Mouse (Mus musculus) intestine, embryonic 16.5 days (tissue): Measurements from ENCODE around the gene Samd15. TPM values are rescaled to one million over a fixed set of nuclear protein-coding genes. Genes with fewer than 3 reads are reported as not detected.

Experiments used
- ATAC-seq: fragments of 200-750 bp; cut with Nextera tagmentation; 2 replicates; pipeline ENCODE4 v1.8.0; 2017; ENCODE audit warnings: moderate TSS enrichment, moderate library complexity
- H3K27ac ChIP-seq: fragments of 300-500 bp; sonication (generic); 2 replicates; pipeline ENCODE4 v1.5.1; 2014; ENCODE audit warnings: mild to moderate bottlenecking, low read length
- H3K27me3 ChIP-seq: fragments of 300-500 bp; sonication (generic); replicated peaks from 2 replicates; pipeline ENCODE4 v1.6.1; 2014; ENCODE audit warnings: low read length, control low read depth, mixed read lengths; ENCODE audit not compliant: control insufficient read depth, insufficient read depth
- H3K36me3 ChIP-seq: fragments of 300-500 bp; sonication (generic); 2 replicates; pipeline ENCODE4 v1.6.1; 2014; ENCODE audit warnings: low read length, control low read depth; ENCODE audit not compliant: control insufficient read depth, insufficient read depth
- H3K4me1 ChIP-seq: fragments of 300-500 bp; sonication (generic); 2 replicates; pipeline ENCODE4 v1.6.1; 2014; ENCODE audit warnings: low read length, control low read depth, mixed read lengths; ENCODE audit not compliant: control insufficient read depth, insufficient read depth
- H3K4me2 ChIP-seq: fragments of 300-500 bp; sonication (generic); 2 replicates; pipeline ENCODE4 v1.6.1; 2014; ENCODE audit warnings: low read depth, low read length, control low read depth
- H3K4me3 ChIP-seq: fragments of 300-500 bp; sonication (generic); 2 replicates; pipeline ENCODE4 v1.5.1; 2014; ENCODE audit warnings: mild to moderate bottlenecking, low read length
- H3K9ac ChIP-seq: fragments of 300-500 bp; sonication (generic); 2 replicates; pipeline ENCODE4 v1.6.1; 2014; ENCODE audit warnings: low read depth, low read length
- H3K9me3 ChIP-seq: fragments of 300-500 bp; sonication (generic); 2 replicates; pipeline ENCODE4 v1.6.1; 2016; ENCODE audit warnings: low read length, control low read depth; ENCODE audit not compliant: control insufficient read depth
- WGBS: fragments of 180-500 bp; shearing (Covaris S2); extraction: QIAGEN DNeasy Blood & Tissue Kit; methylation state at CpG from one replicate; pipeline ENCODE4 v1.1.7; 2014; 5-methylcytosine and 5-hydroxymethylcytosine counted together
- polyA plus RNA-seq: library from polyadenylated mRNA; unstranded; fragments of >200 nt; fragmentation: Nextera tagmentation; extraction: Ambion mirVana; gene quantifications from 2 replicates; pipeline ENCODE4 v1.2.1, GENCODE M21; 2015

Gene Samd15
- polyA plus RNA-seq, 1 experiment from 2014 or later = 1.3 TPM

DNA sequence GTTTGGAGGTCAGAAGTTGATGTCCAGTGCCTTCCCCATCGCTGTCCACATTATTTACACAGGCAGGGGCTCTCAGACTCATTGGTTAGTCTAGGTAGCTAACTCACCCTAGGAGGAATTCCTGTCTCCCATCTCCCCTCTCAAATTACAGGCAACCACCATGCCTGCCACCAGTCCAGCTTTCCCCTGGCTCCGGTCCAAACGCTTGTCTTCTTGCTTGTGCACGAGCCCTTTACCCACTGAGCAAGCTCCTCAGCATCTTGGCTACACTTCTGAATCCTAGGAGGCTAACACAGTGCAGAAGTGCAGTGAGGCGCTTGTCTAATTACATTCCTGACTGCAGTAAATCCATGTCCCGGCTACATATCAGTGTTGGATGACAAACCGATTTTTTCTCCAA is 19.8 kb downstream of the Samd15 start:
- H3K27ac ChIP-seq = no peak overlapping the region
- H3K27me3 ChIP-seq = no peaks in the 10 kb centered on the region
- H3K4me3 ChIP-seq = no peak overlapping the region
- H3K9ac ChIP-seq = no peak overlapping the region
- H3K4me1 ChIP-seq = no peaks in the 10 kb centered on the region
- no peaks in the 10 kb centered on the region for H3K36me3 ChIP-seq
- WGBS = 58% methylated on average over 7 of the region's 7 CpGs
- no peak for ATAC-seq
- no peak overlapping the region for H3K4me2 ChIP-seq
- H3K9me3 ChIP-seq = no peaks in the 10 kb centered on the region

DNA sequence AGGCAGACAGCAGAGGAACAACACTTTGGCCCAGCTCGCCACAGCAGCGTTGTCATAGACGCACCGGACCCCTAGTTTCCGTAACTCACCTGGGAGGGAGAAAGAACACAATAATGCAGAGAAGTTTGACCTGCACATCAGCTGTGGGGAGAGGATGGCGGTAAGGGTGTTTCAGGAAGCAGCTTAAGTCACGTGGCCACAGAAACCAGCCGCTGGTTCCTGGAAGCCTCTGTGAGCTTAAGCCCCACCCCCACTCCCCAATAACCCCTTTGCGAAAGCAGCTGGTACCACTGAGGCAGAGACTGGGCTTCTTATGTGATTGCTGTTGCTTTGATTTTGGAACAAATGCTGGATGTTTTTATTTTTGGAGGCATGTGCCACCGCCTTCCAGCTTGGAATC is 25.4 kb downstream of the Samd15 start:
- no peaks in the 10 kb centered on the region for H3K27me3 ChIP-seq
- no peaks in the 10 kb centered on the region for H3K36me3 ChIP-seq
- H3K4me1 ChIP-seq = no peaks in the 10 kb centered on the region
- ATAC-seq = no peak
- no peaks in the 10 kb centered on the region for H3K9me3 ChIP-seq
- no peak overlapping the region for H3K4me3 ChIP-seq
- H3K4me2 ChIP-seq = no peak overlapping the region
- H3K9ac ChIP-seq = no peak overlapping the region
- no peak overlapping the region for H3K27ac ChIP-seq
- whole genome bisulfite sequencing = 73% methylated on average over 10 of the region's 10 CpGs

DNA sequence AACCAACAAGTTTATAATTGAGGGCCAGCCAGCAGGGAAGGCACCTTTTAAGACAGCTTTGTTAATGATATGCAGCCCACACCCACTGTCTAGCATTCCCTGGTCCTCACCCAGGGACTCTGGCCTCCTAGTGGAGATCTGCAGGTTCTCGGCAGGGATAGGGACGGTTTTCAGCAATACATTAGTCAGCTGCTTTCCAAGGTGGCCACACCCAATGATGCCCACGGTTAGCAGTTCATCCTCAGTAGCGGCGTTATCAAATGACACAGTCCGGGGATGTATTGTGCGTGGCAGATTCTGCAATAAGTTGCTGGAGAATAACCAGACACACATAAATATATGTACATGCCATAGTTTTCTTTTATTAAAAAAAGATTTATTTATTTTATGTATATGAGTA is 27.3 kb downstream of the Samd15 start:
- no peaks in the 10 kb centered on the region for H3K36me3 ChIP-seq
- no peak overlapping the region for H3K4me3 ChIP-seq
- no peaks in the 10 kb centered on the region for H3K9me3 ChIP-seq
- no peak overlapping the region for H3K27ac ChIP-seq
- no peaks in the 10 kb centered on the region for H3K4me1 ChIP-seq
- 71% methylated on average over 7 of the region's 7 CpGs for WGBS
- H3K4me2 ChIP-seq = no peak overlapping the region
- no peaks in the 10 kb centered on the region for H3K27me3 ChIP-seq
- no peak overlapping the region for H3K9ac ChIP-seq
- no peak for ATAC-seq

DNA sequence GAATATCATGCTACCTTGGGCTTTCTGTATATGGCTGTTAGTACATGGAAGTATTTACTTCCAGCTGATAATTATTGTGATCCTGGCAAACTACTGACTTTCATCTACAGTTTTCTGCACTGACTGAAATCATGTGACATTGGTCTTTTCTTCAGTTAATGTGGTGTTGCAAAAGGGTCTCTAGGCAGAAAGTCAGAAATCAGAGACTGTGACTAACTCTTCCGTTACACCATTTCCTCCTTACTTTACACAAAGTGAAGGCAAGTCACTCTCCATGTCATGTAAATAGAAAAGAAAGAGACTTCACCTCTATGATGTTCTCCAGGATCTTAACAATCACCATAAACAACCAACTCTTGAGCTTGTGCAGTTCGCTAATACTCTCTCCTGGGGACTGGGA is 30.1 kb downstream of the Samd15 start:
- no peak overlapping the region for H3K4me3 ChIP-seq
- WGBS = 85% methylated on average over 2 of the region's 2 CpGs
- H3K27ac ChIP-seq = no peak overlapping the region

DNA sequence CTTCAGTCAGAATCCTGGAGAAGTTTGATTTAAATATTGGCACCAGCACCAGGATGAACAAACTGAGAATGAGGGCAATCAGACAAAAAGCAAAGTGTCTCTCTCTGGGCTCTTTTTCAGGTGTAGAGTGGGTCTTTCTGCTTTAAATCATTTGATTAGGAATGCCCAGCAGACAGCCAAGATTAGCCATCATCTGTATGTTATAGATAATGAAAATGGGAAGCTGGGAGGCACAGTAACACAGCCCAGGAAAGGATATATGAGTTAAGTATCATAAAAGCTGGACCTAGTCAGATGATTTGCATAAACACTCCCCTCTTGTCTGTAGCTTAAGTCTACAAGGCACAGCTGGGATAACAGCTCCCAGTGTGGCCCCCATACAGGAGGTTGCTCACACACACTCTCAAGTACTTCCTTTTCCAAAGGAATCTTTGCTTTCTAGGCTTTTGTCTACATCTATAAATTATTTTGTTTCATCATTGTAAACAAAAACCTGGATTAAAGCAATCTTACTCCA is 30.9 kb downstream of the Samd15 start:
- Histone ChIP-seq H3K27ac (no peak overlapping the region), H3K36me3 (no peaks in the 10 kb centered on the region), H3K9me3 (no peaks in the 10 kb centered on the region), H3K27me3 (no peaks in the 10 kb centered on the region), H3K9ac (no peak overlapping the region), H3K4me1 (no peaks in the 10 kb centered on the region), H3K4me2 (no peak overlapping the region), H3K4me3 (no peak overlapping the region)
- peak; percentile 52; the same call in 1 of the 2 replicates for ATAC-seq

More for the DNA sequence above, 30.1 kb downstream of the Samd15 start:
- Histone ChIP-seq H3K36me3 (no peaks in the 10 kb centered on the region), H3K9me3 (no peaks in the 10 kb centered on the region), H3K27me3 (no peaks in the 10 kb centered on the region), H3K4me1 (no peaks in the 10 kb centered on the region), H3K4me2 (no peak overlapping the region), H3K9ac (no peak overlapping the region)
- ATAC-seq = no peak

DNA sequence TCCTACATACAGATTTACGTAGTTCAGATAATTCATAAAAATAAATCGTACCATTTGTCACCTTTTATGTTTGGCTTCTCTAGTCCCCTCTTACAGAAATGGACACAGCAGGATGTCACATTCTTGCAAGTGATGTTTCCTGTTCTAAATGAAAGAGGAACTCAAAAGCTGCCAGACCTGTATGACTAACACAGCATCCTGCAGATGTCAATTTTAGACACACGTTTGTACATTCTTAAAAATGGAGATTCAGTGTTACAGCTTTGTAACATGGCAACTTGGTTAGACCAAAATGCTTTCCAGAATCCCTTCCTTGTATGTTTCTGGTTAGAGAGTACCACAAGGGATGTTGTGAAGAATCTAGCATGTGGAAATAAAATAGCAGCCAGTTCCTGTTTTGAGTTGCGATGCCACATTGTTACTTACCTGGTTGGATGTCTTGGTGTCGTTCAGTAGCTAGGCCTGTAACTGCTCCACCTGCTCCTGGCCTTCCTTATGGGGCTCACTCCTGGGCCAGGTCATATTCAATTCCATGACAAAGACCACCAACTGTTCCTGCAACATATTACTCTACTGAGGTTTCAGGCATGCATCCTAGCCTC is 37.5 kb downstream of the Samd15 start:
- Histone ChIP-seq H3K36me3 (peaks cover 7% of the 10 kb centered on the region), H3K9ac (no peak overlapping the region), H3K4me2 (no peak overlapping the region), H3K4me1 (no peaks in the 10 kb centered on the region), H3K27me3 (no peaks in the 10 kb centered on the region), H3K27ac (no peak overlapping the region), H3K4me3 (no peak overlapping the region), H3K9me3 (no peaks in the 10 kb centered on the region)
- 87% methylated on average over 5 of the region's 5 CpGs for WGBS
- no peak for ATAC-seq

DNA sequence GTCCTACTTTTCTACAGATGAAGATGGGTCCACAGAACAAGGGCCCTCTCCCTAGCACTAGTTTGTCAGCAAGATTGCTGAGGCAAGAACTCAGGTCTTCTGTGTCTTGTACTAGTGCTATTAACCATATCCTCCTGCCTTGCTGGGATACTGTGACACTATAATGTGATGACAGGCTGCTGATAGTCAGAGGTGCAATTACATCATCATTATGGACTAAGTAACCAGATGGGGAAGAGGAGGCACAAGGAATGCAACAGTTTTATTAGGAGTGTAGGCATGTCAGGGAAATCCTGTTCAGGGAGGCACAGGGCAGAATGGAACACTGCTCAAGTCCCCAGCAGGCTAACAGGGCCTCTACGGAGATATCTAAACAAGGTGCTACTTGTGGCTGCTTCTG is 39.1 kb downstream of the Samd15 start, which contains the start of gene Noxred1:
Gene Noxred1 (minus strand): TSS at position 101 of the 400 bp plus-strand sequence.
- 97% methylated on average over 1 of the region's 1 CpGs for WGBS
- ATAC-seq = no peak
- no peaks in the 10 kb centered on the region for H3K9me3 ChIP-seq
- H3K4me1 ChIP-seq = no peaks in the 10 kb centered on the region
- no peak within 1 kb of the TSS for H3K4me3 ChIP-seq
- H3K36me3 ChIP-seq = peaks cover 10% of the 10 kb centered on the region
- H3K27me3 ChIP-seq = no peaks in the 10 kb centered on the region
- no peak within 1 kb of the TSS for H3K4me2 ChIP-seq
- no peak within 1 kb of the TSS for H3K9ac ChIP-seq
- H3K27ac ChIP-seq = no peak within 1 kb of the TSS

DNA sequence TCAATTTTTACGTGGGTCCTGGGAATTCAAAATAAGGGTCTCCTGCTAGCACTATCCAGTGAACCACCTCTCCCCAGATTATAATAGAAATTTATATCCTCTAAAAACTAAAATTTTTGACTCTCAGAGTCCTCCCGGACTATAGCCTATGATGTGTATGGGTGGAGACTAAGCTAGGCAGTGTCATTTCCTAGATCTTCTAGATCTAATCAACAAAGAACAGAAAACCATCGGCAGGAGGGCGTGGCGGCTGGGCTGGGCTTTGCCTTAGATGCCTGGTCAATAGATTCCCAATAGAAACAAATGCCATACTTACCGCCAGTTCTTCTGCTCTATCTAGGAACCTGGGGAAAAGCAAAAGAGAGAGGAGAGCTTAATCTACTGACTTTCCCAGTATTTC is 50.6 kb downstream of the Samd15 start:
- no peaks in the 10 kb centered on the region for H3K9me3 ChIP-seq
- H3K4me2 ChIP-seq = no peak overlapping the region
- H3K4me3 ChIP-seq = no peak overlapping the region
- no peak for ATAC-seq
- no peaks in the 10 kb centered on the region for H3K27me3 ChIP-seq
- peaks cover 17% of the 10 kb centered on the region for H3K36me3 ChIP-seq
- H3K27ac ChIP-seq = no peak overlapping the region
- 90% methylated on average over 6 of the region's 6 CpGs for WGBS
- no peak overlapping the region for H3K9ac ChIP-seq
- H3K4me1 ChIP-seq = no peaks in the 10 kb centered on the region

DNA sequence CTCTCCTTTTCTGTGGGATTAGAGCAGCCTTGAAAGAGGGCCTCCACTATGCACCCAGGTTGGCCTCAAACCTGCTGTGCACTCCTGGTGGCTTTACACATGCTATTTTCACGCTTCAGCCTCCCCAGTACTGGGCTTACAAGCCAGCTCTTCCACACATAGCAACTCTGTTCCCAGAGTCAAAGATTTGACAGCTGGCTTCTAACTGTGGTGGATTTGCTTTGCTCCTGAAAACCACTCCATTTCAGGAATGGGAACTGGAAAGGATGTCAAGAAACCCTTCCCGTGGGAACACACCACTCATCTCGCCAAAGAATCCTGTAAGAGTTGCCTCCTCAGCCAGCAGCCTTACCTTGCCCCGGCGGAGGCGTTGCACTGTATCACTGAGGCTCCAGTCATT is 54.4 kb downstream of the Samd15 start:
- Histone ChIP-seq H3K4me2 (no peak overlapping the region), H3K36me3 (peaks cover 19% of the 10 kb centered on the region), H3K27ac (no peak overlapping the region), H3K27me3 (no peaks in the 10 kb centered on the region), H3K9ac (no peak overlapping the region), H3K4me1 (no peaks in the 10 kb centered on the region), H3K4me3 (no peak overlapping the region), H3K9me3 (no peaks in the 10 kb centered on the region)
- no peak for ATAC-seq
- WGBS = 94% methylated on average over 6 of the region's 6 CpGs

DNA sequence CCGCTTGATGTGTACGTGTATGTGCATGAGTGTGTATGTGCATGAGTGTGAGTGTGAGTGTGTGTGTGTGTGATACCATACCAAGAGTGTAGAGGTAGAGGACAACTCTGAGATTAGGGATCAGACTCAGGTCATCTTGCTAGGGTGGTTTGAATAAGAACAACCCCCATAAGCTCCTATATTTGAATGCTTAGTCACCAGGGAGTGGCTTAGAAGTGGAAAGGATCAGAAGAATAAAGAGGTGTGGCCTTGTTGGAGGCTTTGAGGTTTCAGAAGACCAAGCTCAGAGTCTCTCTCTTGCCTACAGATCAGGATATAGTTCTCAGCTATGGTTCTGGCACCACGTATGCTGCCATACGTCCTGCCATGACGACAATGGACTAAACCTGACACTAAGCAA is 57.1 kb downstream of the Samd15 start:
- no peak for ATAC-seq
- WGBS = 94% methylated on average over 5 of the region's 5 CpGs
- H3K27me3 ChIP-seq = no peaks in the 10 kb centered on the region
- H3K36me3 ChIP-seq = peaks cover 24% of the 10 kb centered on the region
- no peak overlapping the region for H3K9ac ChIP-seq
- no peak overlapping the region for H3K4me2 ChIP-seq
- no peaks in the 10 kb centered on the region for H3K4me1 ChIP-seq
- no peak overlapping the region for H3K4me3 ChIP-seq
- no peaks in the 10 kb centered on the region for H3K9me3 ChIP-seq
- no peak overlapping the region for H3K27ac ChIP-seq
